Mouse (Mus musculus) embryonic fibroblast, embryonic 13.5 days (primary cell): ENCODE measurements around the gene Olfr25. TPM values are rescaled to one million over a fixed set of nuclear protein-coding genes. Genes with fewer than 3 reads are reported as not detected.

Experiments used
- H3K27ac ChIP-seq: 2 replicates; pipeline ENCODE4 v1.5.1; 2012; ENCODE audit warnings: low read length, control low read depth, inconsistent platforms; ENCODE audit not compliant: insufficient read depth
- H3K4me1 ChIP-seq: 2 replicates; pipeline ENCODE4 v1.6.1; 2011; ENCODE audit warnings: low read length; ENCODE audit not compliant: control insufficient read depth, insufficient read depth
- H3K4me3 ChIP-seq: 2 replicates; pipeline ENCODE4 v1.5.1; 2011; ENCODE audit warnings: mild to moderate bottlenecking, control low read depth, low read length; ENCODE audit not compliant: insufficient read depth
- CTCF ChIP-seq: IDR thresholded peaks from 2 replicates; pipeline ENCODE4 v1.5.1; 2011; ENCODE audit warnings: mild to moderate bottlenecking, control low read depth, low read length, moderate library complexity, borderline replicate concordance; ENCODE audit not compliant: insufficient read depth
- POLR2A ChIP-seq: IDR thresholded peaks from 2 replicates; pipeline ENCODE4 v1.6.1; 2011; ENCODE audit warnings: low read depth, mild to moderate bottlenecking, control low read depth, low read length, moderate library complexity
- polyA plus RNA-seq: library from polyadenylated mRNA; stranded (reverse); fragments of >200 nt; gene quantifications from 2 replicates; pipeline ENCODE4 v1.2.4, GENCODE M21; 2011; ENCODE audit warnings: low read depth; ENCODE audit not compliant: missing spikeins, insufficient read length

The Olfr25 gene
- polyA plus RNA-seq = not detected in 2 replicates

DNA sequence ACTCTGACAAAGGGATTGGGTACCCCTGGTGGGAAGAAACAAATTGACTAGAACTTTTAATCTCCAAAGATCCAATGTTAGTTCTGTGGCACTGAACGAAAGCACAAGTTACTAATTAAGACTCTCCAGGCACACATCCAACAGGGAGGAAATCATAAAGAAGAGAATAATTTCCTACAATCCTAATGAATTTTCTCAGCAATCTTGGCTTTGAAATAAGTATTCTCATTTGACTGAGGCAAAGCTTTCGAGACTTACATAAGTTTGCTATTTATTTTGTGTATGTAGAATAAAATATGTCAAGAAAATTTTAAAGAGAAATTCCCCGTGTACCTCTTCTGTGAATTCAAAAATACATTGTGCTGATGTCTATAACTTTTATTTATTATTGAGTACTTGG is at the start of gene Olfr25:
Olfr25 (plus strand) TSS at position 301 of the 400 bp plus-strand sequence.
- Histone ChIP-seq H3K4me3 (no peak within 1 kb of the TSS), H3K27ac (no peak within 1 kb of the TSS), H3K4me1 (no peaks in the 10 kb centered on the region)
- TF ChIP-seq CTCF (no peak), POLR2A (no peak)

DNA sequence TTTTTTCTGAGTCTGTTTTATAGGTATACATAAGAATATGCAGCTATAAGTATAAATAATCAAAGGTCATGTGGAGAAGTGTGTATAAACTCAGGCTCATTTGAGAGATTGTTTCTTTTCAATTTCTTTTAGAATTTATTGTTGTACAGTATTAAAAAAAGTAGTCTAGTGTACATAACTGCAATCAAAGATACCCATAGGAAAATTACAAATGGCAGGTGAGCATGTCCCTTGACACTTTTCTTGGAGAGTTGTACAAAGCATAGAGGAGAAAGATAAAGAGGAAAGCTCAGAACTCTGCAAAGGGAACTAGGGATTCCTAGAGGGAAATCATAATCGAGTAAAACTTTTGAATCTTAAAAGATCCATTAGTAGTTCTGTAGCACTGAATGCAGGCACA is 38.1 kb upstream of the Olfr25 start, which contains the start of gene Olfr896-ps1:
Olfr896-ps1 (plus strand) TSS at position 301 of the 400 bp plus-strand sequence.
- H3K27ac ChIP-seq = no peak within 1 kb of the TSS
- TF ChIP-seq CTCF = no peak
- TF ChIP-seq POLR2A = no peak
- H3K4me3 ChIP-seq = no peak within 1 kb of the TSS
- no peaks in the 10 kb centered on the region for H3K4me1 ChIP-seq

DNA sequence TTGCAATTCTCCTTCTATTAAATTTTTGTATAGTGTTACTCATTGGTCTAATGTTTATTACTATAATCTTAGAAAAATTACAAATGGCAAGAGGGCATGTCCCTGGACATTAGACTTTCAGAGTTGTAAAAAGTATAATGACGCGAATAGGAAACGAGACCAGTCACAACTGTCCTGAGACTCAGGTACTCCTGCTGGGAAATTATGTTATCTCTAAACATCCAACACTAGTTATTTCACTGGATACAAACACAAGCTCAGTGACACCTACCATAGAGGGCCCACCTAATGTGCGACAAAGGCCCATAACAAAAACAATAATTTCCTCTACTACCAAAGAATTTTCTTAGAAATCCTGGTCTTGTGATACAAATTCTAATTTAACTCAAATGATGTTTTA is 19.3 kb downstream of the Olfr25 start, which contains the start of gene Olfr898:
Olfr898 (plus strand) TSS at position 301 of the 400 bp plus-strand sequence.
- Histone ChIP-seq H3K27ac (no peak within 1 kb of the TSS), H3K4me3 (no peak within 1 kb of the TSS), H3K4me1 (no peaks in the 10 kb centered on the region)
- TF ChIP-seq POLR2A (no peak), CTCF (no peak)

DNA sequence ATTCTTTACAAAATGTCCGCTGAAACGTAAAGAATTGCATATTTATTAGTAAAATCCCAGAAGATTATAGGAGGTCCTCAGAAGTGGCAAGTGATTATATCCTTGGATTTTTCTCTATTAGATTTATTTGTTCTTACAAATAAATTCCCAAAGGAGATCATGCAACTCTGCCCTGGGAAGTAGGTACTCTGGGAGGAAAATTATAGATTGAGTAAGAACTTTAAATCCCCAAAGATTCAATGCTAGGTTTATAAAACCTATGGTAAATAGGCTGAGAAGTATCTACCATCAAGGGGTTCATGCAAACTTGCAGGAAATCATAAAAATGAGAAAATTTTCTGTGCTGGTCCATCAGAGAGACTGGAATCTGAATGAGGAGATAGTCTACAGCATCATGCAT is 37.7 kb downstream of the Olfr25 start, which contains the start of gene Olfr250:
Olfr250 (plus strand) TSS at position 301 of the 400 bp plus-strand sequence.
- H3K4me3 ChIP-seq = no peak within 1 kb of the TSS
- no peaks in the 10 kb centered on the region for H3K4me1 ChIP-seq
- no peak for TF ChIP-seq POLR2A
- no peak for TF ChIP-seq CTCF
- no peak within 1 kb of the TSS for H3K27ac ChIP-seq

DNA sequence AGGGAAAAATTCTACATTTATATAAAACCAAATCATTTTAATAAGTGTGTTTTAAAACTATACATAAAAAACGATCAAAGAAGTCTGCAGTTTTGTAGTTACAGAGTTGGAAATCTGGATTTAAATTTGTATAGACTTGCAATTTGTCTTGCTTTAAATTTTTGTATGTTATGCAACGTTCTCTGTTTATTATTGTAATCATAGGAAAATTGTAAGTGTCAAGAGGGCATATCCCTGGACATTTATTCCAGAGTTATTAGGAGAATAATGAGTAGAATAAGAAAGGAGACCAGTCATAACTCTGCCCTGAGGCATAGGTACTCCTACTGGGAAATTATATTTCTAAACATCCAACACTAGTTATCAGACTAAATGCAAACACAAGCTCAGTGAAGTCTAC is 47.9 kb downstream of the Olfr25 start, which contains the start of gene Olfr251:
Olfr251 (plus strand) TSS at position 301 of the 400 bp plus-strand sequence.
- H3K27ac ChIP-seq = no peak within 1 kb of the TSS
- TF ChIP-seq CTCF (no peak), POLR2A (no peak)
- no peaks in the 10 kb centered on the region for H3K4me1 ChIP-seq
- H3K4me3 ChIP-seq = no peak within 1 kb of the TSS

Other genes with a start within 250 kb of the Olfr25 start
- gene Olfr887, start 245.0 kb upstream of the Olfr25 start, polyA plus RNA-seq = not detected in 2 replicates
- not detected in 2 replicates for gene Olfr888, start 220.9 kb upstream of the Olfr25 start, polyA plus RNA-seq
- gene Olfr889, start 213.9 kb upstream of the Olfr25 start, polyA plus RNA-seq = 0.09 TPM in 1 of 2 replicates, not detected in the other
- gene Olfr890, start 186.5 kb upstream of the Olfr25 start, polyA plus RNA-seq = not detected in 2 replicates
- not detected in 2 replicates for gene Olfr891, start 148.2 kb upstream of the Olfr25 start, polyA plus RNA-seq
- gene Olfr893, start 120.7 kb upstream of the Olfr25 start, polyA plus RNA-seq = not detected in 2 replicates
- not detected in 2 replicates for gene Olfr894, start 111.0 kb upstream of the Olfr25 start, polyA plus RNA-seq
- gene Olfr143, start 76.3 kb upstream of the Olfr25 start, polyA plus RNA-seq = not detected in 2 replicates
- gene Olfr895, start 61.2 kb upstream of the Olfr25 start, polyA plus RNA-seq = not detected in 2 replicates
- not detected in 2 replicates for gene Olfr896-ps1, start 38.0 kb upstream of the Olfr25 start, polyA plus RNA-seq
- not detected in 2 replicates for gene Olfr898, start 19.4 kb downstream of the Olfr25 start, polyA plus RNA-seq
- not detected in 2 replicates for gene Olfr250, start 37.8 kb downstream of the Olfr25 start, polyA plus RNA-seq
- gene Olfr251, start 48.0 kb downstream of the Olfr25 start, polyA plus RNA-seq = not detected in 2 replicates
- gene Olfr147, start 72.6 kb downstream of the Olfr25 start, polyA plus RNA-seq = not detected in 2 replicates
- gene Olfr901, start 100.4 kb downstream of the Olfr25 start, polyA plus RNA-seq = not detected in 2 replicates
- gene Olfr902, start 118.6 kb downstream of the Olfr25 start, polyA plus RNA-seq = not detected in 2 replicates
- gene Olfr904, start 134.1 kb downstream of the Olfr25 start, polyA plus RNA-seq = not detected in 2 replicates
- 0.12 and 0.32 TPM in 2 replicates for gene Olfr905, start 142.0 kb downstream of the Olfr25 start, polyA plus RNA-seq
- not detected in 2 replicates for gene Olfr906, start 158.0 kb downstream of the Olfr25 start, polyA plus RNA-seq
- gene Olfr907, start 166.7 kb downstream of the Olfr25 start, polyA plus RNA-seq = not detected in 2 replicates
- not detected in 2 replicates for gene Olfr911-ps1, start 192.5 kb downstream of the Olfr25 start, polyA plus RNA-seq
- gene Olfr910, start 208.8 kb downstream of the Olfr25 start, polyA plus RNA-seq = not detected in 2 replicates